Mouse (Mus musculus): Measurements from ENCODE around the gene Nfyc. TPM values are rescaled to one million over a fixed set of nuclear protein-coding genes. Genes with fewer than 3 reads are reported as not detected.

Gene Nfyc
- 10 to 100 TPM; 79.3 to 91.1 TPM for total RNA-seq (2023)

GRCm38 (mm10) chr4:120831472-120831871 lies at the start of gene Nfyc:
Gene Nfyc (minus strand): TSS chr4:120831572.

GRCm38 (mm10) chr4:120854588-120855319 lies 23.4 kb upstream of the Nfyc start, which contains the start of gene Rims3:
Gene Rims3 (plus strand): TSS chr4:120854816.

GRCm38 (mm10) chr4:120747941-120748866 lies 83.2 kb downstream of the Nfyc start, which contains the start of gene Kcnq4:
Gene Kcnq4 (minus strand): TSS chr4:120748612.

Other genes starting within 250 kb of the Nfyc start
- gene Gm8439, start 242.8 kb downstream of the Nfyc start, total RNA-seq (2023): not detected
- gene Cited4, start 165.0 kb downstream of the Nfyc start, total RNA-seq (2023): 1 to 10 TPM; 1.0 to 1.1 TPM
- not detected for gene Kcnq4, start 83.0 kb downstream of the Nfyc start, total RNA-seq (2023)
- gene Rims3, start 23.2 kb upstream of the Nfyc start, total RNA-seq (2023): 1 to 10 TPM; 3.3 to 3.9 TPM
- gene Exo5, start 93.4 kb upstream of the Nfyc start, total RNA-seq (2023): 10 to 100 TPM in 1 of 2 experiments, 1 to 10 TPM in 1; 9.1 to 10.0 TPM
- 1 to 10 TPM; 6.6 to 7.9 TPM for gene Zfp69, start 120.1 kb upstream of the Nfyc start, total RNA-seq (2023)
- gene Smap2, start 185.7 kb upstream of the Nfyc start, total RNA-seq (2023): 100 to 1,000 TPM; 173 to 197 TPM
- not detected for gene Col9a2, start 207.8 kb upstream of the Nfyc start, total RNA-seq (2023)

Measured in T-cell, adult 66 days (primary cell).